Mouse (Mus musculus) heart, postnatal 4 days (tissue): ENCODE results near the gene Sclt1. TPM values are rescaled to one million over a fixed set of nuclear protein-coding genes. Genes with fewer than 3 reads are reported as not detected.

Source experiments
- DNase-seq: peaks from one replicate; pipeline ENCODE4 v3.0.0; 2021
- total RNA-seq, 2 experiments: library from RNA; stranded (reverse); gene quantifications; 2 replicates each; pipeline ENCODE4 v1.2.3; 2021

The Sclt1 gene
- total RNA-seq, 2 experiments from 2014 or later: 11.1 to 11.7 TPM

DNA sequence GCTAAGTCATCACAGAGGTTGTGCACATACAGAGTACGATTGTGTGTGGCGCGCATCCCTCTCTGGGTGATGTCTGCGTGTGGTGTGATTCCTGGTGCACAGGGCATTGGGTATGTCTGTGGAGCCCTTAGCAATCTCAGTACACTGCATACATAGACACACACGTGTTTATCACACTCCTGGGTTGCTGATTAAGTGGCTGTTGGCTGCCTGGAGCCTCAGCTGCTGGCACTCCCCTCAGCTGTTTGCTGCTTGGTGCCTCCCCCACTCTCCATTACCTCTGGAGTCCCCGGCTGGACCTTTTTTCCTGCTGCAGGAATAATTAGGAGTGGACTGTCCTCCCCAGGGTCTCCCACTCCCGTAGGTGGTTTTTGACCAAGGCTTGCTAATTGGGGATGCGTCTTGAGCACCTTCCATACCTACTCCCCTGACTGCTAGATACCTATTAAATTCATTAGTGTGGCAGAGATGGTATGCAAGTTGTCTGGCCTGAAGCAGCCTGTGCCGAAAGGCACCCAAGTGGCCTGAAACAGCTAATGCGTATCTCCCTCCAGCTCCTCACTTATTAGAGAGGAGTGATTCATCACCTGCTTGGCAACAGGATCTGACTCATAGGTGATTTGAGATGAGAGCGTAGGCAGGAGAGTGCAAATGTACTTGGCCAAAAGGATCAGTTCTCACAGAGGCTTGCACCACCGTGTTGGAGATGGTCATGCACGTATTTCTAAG is 136.5 kb downstream of the Sclt1 start:
- DNase-seq: peak; percentile 37

DNA sequence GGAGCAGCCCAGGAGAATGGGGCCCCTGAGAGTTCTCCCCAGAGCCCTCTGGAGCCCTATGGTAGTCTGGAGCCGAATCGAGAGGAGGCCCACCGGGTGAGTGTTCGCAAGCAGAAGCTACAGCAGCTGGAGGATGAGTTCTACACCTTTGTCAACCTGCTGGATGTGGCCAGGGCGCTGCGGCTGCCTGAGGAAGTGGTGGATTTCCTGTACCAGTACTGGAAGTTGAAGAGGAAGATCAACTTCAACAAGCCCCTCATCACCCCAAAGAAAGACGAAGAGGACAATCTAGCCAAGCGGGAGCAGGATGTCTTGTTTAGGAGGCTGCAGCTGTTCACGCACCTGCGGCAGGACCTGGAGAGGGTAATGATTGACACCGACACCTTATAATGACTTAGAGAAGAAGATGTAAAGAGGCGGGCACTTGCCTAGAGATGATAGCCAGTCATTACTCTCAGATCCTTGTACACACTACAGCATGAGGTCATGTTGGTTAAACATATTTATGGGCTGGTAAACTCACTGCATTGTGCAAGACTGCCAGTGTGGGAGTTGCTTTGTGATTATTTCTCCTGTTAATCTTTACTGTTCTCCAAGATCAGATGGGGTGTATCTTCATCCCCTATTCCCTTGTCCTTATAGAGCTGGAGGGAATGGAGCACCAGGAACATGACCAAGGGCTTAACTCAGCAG is 137.5 kb downstream of the Sclt1 start:
- no peak for DNase-seq

DNA sequence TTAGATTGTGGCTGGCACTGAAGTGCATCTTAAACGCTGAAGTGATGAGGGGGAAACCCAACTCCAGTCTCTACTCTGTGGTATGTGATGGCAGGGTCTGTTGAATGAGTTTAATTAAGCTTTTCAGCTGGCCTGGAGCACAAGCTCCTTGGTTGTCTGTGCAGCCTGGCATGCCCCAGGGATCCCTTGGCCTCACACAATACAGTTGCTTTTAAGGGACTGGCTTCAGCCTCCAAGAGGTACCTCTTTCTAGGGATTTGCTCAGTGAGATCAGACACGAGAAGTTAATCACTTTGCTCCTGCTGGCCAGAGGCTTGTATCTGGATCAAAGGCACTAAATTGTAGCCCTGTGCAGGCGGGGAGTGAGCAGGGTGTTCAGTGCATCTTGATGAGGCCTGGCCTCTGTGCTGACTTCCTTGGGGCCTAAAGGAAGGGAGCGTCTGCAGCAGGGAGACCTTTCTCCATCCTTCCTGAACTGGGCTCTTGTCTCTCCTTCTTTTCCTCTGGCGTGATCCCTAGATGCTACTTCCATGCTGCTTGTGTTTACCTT is 138.8 kb downstream of the Sclt1 start:
- DNase-seq: no peak

DNA sequence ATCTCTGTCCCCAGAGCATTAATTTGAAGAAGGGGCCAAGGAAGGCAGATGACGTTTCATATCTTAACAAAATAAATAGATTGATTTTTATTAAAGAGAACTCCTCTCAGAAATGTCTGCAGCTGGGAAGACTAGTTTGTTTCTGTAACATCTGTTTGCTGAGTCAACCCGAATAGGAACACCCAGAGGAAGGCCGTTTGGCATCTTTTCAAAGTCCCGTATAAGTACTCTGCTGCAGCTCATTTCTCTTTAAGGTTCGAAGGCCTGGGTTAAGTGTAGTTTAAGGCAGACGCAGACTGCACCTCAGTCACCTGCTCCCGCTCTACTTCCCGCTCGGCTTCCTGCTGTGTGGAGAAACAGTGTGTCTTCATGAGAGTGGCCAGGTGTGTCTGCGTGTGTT is 139.4 kb downstream of the Sclt1 start:
- DNase-seq: peak; percentile 14

DNA sequence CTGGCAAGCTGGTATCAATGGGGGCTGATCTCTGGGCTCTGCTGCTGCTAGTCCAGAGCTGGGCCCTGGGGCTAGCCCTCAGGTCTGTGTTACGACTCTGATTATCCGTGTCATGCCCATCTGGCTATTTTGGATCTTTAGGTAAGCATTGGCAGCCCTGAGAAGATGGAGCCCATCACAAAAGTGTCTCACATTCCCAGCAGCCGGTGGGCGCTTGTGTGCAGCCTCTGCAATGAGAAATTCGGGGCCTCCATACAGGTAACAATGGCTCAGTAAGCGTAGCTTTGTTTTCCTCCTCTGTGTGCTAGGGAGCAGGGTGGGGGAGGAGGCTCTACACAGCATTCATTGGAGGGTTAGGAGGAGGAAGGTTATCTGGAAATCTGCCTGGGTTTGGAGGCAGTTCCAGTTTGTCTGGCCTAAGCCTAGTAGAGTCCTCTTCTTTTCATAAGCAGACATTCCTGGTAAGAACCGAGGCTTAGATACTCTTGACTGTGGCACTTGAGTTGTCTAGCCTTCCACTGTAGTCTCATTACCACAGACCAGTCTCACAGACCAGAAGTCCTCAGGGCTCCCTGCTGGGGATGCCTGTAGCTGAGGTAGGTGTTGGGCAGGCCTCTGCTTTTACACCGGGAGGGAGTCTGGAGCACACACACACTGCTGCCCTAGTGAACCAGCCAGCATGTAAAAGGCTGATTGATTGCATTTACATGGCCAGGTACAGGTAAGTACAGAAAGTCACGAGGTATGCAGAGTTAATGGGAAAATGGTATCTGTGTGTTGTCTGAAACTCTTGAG is 140.9 kb downstream of the Sclt1 start:
- no peak for DNase-seq

DNA sequence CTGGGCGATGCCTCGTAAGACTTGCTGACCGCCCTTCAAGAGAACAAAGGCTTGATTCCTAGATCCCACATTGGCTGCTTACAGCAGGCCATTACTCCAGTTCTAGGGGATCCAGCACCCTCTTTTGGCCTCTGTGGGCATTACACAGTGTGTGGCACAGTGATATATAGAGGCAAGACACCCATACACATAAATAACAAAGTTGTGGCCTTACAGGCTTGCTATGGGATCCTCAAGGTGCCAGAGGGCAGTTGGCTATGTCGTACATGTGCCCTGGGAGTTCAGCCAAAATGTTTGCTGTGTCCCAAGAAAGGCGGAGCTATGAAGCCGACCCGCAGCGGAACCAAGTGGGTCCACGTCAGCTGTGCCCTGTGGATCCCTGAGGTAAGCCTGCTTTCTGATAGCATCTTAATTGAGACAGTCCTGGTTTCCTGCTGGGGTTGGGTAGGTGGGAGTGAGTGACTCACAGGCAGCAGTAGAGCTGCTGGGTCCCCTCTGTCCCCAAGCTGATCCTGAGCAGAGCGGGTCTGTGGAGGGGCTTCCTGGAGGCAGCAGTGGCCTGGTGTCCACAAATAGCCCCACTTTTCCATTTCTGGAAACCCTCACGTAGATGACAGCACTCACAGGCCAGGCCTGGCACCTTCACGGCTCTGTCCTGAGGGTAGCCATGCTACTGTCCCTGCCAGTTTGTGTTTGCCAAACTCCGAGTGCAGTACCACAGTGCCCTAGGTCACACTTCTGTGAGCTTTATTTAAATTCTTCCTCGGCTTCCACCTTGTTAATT is 142.3 kb downstream of the Sclt1 start:
- DNase-seq: peak; percentile 78

DNA sequence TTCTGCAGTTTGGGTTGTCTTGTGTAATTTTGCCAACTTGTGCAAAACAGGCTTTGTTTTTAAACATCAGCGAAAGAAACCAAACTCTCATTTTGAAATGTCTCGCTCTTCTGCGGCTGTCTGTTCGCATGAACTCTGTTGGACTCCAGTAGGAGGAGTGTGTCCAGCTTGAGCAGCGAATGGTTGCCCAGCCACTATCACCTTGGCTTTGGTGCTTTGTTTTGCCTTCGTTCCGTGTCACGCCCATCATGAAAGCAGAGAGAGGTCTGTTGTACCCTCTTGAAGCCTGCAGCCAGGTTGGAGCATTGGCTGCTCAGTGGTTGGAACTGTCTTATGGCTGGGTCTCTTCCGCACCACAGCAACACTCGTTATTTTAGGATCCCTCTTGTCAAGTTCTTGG is 143.1 kb downstream of the Sclt1 start:
- no peak for DNase-seq

DNA sequence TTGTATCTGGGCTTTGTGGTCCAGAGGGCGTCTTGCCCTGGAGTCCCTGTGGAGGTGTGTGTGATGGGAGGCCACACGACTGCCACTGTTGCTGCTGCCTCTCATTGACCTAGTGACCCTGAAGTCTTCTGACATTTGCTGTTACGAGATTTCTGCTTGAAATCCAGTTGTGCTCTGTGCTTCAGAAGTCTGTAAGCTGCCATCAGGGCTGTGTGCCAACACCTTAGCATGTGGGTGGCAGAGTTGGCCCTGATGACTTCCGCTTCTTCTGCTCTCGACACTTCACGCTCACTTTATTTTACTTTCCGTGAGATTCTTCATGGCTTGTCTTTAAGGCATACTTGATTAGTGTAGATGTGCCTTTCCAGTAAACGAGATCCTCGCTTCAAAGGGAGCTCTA is 143.9 kb downstream of the Sclt1 start:
- peak; percentile 42 for DNase-seq

DNA sequence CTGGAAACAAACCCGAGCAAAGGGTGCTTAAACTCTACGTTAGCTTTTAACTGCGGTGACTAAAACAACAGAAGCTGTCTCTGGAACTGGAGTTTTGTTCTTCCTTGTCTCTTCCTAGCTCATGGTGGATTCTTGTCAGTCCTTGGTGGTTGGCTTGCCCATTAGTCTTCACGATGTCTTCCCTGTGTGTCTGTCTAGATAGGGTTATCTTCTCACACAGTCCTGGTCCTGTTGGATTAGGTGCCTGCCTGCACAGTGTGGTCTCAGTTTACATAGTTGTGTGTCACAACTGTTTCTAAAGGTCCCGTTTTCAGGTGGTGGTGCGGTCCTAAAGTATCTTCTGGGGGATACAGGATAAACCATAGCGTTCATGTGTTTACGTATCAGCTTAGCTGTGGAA is 145.3 kb downstream of the Sclt1 start:
- DNase-seq: no peak

DNA sequence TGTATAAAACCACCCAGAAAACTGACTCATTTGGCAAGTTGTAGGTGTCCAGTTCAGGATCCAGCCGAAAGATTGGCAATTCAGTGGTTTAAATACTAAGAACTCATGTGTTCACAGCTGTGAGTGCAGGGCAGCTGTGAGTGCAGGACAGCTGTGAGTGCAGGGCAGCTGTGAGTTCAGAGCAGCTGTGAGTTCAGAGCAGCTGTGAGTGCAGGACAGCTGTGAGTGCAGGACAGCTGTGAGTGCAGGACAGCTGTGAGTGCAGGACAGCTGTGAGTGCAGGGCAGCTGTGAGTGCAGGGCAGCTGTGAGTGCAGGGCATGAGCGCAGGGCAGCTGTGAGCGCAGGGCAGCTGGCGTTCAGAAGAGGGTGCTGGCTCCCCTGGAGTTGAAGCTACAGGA is 147.3 kb downstream of the Sclt1 start:
- no peak for DNase-seq

DNA sequence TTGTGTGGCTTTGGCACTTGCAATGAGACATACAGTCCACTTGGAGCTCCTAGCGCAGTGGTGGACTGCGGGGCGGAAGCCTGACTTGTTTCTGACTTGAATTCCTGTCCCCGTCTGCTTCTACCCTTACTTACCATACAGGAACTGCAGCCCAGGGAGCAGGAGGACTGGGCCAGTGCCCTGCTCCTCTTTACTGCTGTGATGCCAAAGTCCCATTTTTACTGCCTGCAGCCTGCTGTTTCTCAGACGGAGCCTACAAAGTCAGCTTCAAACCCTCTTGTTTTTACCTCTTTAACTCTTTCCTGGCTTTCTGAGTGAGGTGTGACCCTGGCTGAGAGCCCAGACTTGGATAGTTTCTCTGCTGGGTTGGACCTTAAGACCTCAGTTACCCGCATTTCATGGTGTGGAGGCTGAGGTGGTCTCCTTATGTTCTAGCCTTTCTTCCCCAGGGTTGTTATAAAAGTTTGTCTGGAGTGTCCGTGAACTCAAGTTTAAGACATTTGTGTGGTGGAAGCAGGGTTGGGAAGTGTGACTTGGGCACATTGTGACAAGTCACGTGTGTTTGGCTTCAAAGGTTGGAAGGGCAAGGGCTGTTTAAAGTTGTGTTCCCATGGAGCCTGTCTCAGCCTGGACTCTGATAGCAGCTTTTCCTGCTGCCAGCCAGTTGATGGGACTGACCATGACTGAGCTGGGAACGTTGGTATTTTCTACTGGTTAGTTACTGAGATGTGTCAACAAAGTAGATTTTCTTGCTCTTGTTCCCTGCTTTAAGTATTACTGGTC is 148.0 kb downstream of the Sclt1 start:
- DNase-seq: no peak

DNA sequence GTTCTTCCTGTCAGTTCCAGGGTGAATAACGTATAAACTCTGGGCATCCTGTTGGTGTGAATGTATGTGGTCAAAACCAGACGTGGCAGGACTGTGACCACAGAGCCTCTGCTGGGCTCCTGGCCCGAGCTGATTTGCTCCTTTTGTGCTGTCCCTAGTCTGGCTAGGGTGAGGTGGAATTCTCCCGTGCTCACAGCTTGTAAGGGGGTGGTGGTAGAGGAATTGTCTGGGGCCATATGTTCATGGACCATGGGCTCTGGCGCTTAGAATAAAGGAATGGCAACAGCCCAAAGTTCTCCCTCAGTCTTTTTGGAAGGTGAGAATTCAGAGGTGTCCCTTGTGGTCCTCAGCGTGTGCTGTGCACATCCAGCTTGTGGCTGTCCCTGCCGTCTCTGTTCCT is 149.5 kb downstream of the Sclt1 start:
- no peak for DNase-seq

DNA sequence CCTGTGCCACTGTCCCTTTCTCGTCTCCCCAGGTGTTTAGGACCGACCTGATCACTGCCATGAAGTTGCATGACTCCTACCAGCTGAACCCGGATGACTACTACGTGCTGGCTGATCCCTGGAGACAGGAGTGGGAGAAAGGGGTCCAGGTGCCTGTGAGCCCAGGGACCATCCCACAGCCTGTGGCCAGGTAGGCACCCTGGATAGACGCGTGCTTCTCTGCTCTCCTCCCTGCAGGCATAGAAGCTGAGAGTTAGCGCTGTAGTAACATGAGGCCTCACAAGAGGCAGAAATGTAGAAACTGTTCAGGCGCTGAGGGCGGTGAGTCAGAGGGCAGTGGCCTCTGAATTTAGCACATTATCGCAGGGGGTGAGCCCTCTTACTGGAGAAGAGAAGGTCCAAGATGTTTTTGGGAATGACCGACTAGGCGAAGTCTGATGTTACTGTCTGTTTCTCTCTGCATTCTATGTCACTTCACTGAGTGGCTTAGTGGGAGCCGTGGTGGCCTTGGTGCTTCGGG is 150.6 kb downstream of the Sclt1 start:
- no peak for DNase-seq

DNA sequence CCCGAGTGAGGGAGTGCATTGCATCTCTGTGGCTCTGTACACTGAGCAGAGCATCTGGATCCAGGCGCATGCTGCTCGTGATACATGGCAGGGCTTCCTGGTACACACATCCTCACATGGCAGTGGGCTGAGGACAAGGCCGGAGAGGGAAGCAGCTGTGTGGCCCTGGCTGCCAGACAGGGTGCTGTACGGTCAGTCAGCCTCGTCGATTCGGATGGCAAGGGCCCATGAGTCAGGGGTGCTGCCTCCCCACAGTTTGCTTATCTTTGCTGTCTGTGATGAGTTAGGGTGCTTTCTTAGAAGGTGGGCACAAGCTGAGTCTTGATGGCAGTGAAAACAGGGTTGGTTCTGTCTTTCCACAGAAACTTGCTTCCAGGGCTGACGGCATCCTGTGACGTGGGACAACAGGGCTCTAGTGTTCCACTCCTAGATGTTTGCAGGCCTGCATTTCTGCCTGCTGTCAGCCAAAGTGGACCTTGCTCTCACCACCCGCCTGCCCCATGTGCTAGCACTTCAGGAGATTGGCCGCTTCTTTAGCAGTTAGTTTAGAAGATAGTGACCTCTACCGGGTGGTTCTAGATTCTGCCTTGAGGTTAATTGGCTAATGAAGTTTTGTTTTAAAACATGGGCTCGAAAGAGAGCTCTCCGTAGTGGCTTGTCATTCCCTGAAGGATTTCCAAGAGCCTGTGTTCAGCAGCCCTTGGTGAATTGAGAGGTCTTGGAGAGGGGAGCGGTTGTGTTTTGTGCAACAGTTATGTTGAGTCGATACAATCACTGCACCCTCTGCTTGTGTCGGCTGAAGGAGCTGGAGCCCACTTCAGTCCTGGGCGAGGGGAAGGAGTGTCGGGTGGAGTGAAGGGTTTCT is 151.4 kb downstream of the Sclt1 start:
- peak; percentile 60 for DNase-seq

DNA sequence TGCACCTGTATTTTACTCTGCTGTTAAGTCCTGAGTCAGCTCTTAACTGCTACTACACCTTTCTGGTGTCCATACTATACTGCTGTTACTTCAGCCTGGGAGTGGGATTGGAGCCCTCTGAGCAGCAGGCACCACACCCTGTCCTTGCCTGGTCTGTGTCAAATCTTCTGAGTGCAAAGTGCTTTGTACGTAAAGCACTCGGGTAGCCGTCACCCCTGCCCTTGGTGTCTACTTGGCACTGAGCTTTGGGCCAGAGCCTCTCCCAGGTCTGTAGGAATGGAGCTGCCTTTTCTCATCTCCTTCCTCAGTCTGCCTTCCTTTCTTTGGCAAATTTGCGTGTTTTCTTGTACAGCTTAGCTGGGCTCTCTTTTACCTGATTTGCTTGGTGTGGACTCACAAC is 152.3 kb downstream of the Sclt1 start:
- DNase-seq: no peak

DNA sequence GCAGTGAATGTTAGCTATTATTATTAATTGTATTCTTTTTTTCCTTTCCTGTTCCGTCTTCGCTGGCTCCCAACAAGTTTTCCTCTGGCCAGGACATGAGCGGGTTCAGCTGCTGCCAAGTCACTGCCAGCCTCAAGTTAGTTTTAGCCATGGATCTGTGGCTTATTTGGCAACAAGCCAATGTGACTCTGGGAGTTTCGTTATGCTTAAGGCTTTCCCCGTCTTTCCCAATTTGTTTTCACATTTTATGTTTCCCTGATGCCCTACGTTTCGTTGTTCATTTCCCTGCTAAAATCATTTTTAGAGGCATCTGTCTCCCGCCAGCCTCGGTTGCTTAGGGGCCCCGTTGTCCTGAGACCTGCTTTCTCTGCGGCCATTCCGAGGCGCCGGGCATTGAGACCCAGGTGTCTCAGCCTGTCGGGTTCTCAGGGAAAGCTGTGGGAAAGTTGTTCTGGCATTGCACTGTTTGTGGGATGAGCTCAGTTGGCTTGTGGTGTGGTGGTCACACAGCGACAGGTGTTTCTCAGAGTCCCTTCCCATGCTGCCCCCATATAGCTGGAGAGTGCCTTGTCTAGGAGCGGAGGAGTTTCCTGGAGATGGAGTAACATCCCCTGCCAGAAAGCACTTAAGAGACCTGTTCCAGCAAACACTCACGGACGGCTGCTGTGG is 152.9 kb downstream of the Sclt1 start:
- no peak for DNase-seq

DNA sequence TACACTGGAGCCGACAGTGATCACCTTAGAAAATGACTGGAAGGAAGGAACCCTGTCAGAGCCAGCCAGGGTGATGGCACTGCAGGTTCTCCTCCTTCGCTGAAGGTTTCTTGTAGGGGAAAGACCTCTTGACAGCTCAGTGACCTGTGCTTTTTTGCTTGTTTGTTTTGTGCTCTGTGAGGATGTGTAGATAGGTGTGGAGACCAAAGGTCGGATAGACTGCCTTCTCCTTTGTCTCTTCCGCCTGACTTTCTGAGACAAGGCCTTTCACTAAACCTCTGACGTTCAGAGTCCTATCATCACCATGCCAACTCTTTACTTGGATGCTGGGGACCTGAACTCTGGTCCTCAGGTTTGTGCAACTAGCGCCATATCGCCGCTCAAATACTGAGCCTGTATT is 153.8 kb downstream of the Sclt1 start:
- no peak for DNase-seq

DNA sequence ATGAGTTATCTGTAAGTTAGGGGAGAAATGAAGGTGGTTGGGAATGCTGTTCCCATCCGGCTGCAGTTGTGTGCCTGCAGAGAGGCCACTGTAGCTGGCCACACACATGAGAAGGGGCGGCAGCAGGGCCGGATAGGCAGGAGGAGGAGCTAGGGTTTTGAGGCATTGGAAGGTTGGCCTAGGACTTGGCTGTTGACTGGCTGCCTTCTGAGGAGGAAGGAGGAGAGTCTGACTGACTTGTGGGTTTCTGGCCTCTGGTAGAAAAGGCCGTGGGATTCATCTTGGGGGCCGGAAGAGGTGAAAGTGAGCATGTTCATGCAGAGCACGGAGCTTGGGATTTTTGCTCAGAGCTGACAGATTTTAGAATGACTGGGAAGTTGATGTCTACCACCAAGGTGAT is 154.7 kb downstream of the Sclt1 start:
- DNase-seq: peak; percentile 51

DNA sequence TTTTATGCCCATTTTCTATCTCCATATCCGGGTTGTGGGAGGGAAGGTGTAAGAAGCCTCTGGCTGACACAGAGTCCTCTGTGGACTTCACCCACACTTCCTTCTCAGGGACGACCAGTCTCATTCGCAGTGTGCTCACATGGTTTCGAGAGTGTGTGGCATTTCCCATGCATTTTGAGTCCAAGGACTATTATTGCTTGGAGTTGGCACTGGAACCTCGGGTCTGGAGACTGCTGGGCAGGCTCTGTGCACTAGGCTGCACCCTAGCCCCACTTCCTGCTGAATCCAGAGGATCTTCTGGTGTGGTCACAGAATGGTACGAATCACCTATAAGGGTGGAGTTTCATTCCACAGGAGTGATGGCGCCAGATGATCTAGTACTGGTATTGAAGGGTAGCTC is 155.4 kb downstream of the Sclt1 start:
- DNase-seq: no peak

DNA sequence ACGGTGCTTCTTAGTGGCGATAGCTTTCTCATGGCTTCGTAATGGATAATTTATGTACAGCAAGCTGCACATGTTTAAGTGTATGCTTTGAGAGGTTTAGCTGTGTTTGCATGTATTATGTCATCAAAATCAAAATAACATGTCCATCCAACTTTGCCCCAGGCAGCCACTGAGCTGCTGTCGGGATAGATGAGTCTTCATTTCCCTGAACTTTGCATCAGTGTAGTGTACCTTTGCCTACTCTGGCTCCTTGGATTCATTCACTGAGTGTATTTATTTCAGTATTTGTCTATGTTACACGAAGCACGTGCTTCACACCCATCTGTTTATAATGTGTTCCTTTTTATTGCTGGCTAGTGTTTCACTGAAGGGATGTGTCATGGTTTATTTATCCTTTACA is 156.0 kb downstream of the Sclt1 start:
- no peak for DNase-seq
